Mouse (Mus musculus) kidney, adult 8-10 months (tissue): ENCODE measurements around the gene Gm9821.
A peak's percentile ranks its signal among the peaks of the same experiment; 100 is the strongest.

Experiments
- DNase-seq, 2 experiments: peaks; one replicate each; pipeline ENCODE4 v3.0.0; 2022

The Gm9821 gene

GRCm38 (mm10) chr2:91927826-91928533 is 17.5 kb upstream of the Gm9821 start:
- peak; percentile 64 to 80 for DNase-seq

- DNase-seq = no peak
Observed at GRCm38 (mm10) chr2:91928534-91929350, 16.8 kb upstream of the Gm9821 start.

- DNase-seq = no peak
Observed at GRCm38 (mm10) chr2:91929455-91929854, 16.0 kb upstream of the Gm9821 start.

- peak in 1 of 2 experiments; percentile 52 for DNase-seq
Observed at GRCm38 (mm10) chr2:91929936-91930335, 15.6 kb upstream of the Gm9821 start.

- DNase-seq = peak; percentile 55 to 59
Observed at GRCm38 (mm10) chr2:91930761-91931291, 14.7 kb upstream of the Gm9821 start.

- no peak for DNase-seq
Observed at GRCm38 (mm10) chr2:91931328-91932159, 14.0 kb upstream of the Gm9821 start.

GRCm38 (mm10) chr2:91932160-91932711 is 13.3 kb upstream of the Gm9821 start, which contains the start of gene Mdk:
TSS of gene Mdk (minus strand) at chr2:91932297.
- no peak for DNase-seq

GRCm38 (mm10) chr2:91932737-91933350 is 12.7 kb upstream of the Gm9821 start:
- DNase-seq = no peak

GRCm38 (mm10) chr2:91933471-91933870 is 12.0 kb upstream of the Gm9821 start:
- no peak for DNase-seq

- no peak for DNase-seq
Observed at GRCm38 (mm10) chr2:91934016-91934415, 11.5 kb upstream of the Gm9821 start.

GRCm38 (mm10) chr2:91934826-91935525 is 10.5 kb upstream of the Gm9821 start:
- no peak for DNase-seq

GRCm38 (mm10) chr2:91936154-91936553 is 9.3 kb upstream of the Gm9821 start:
- no peak for DNase-seq

- peak; percentile 69 to 75 for DNase-seq
Observed at GRCm38 (mm10) chr2:91939303-91939935, 6.1 kb upstream of the Gm9821 start.

- no peak for DNase-seq
Observed at GRCm38 (mm10) chr2:91942356-91942755, 3.1 kb upstream of the Gm9821 start.

GRCm38 (mm10) chr2:91944170-91944950 is 1.1 kb upstream of the Gm9821 start:
- DNase-seq = peak in 1 of 2 experiments; percentile 76

- no peak for DNase-seq
Observed at GRCm38 (mm10) chr2:91946836-91947235, 1.3 kb downstream of the Gm9821 start.

GRCm38 (mm10) chr2:91947397-91948150 is 2.1 kb downstream of the Gm9821 start:
- DNase-seq = no peak

- no peak for DNase-seq
Observed at GRCm38 (mm10) chr2:91948151-91948509, 2.6 kb downstream of the Gm9821 start.

- DNase-seq = no peak
Observed at GRCm38 (mm10) chr2:91948792-91949241, 3.3 kb downstream of the Gm9821 start.
